Mouse (Mus musculus): ENCODE data around the gene Gldc. TPM values are rescaled to one million over a fixed set of nuclear protein-coding genes. Genes with fewer than 3 reads are reported as not detected.
A peak's percentile ranks its signal among the peaks of the same experiment; 100 is the strongest.

The Gldc gene
- total RNA-seq, 2 experiments from 2014 or later: not detected

- ATAC-seq (ENCODE audit: poor library complexity, severe bottlenecking): no peak
Measured at GRCm38 (mm10) chr19:30108616-30109015, 66.6 kb downstream of the Gldc start.

GRCm38 (mm10) chr19:30107221-30107845, 67.9 kb downstream of the Gldc start:
- peak; percentile 85 for ATAC-seq (ENCODE audit: poor library complexity, severe bottlenecking)

GRCm38 (mm10) chr19:30105045-30105842, 70.0 kb downstream of the Gldc start:
- ATAC-seq (ENCODE audit: poor library complexity, severe bottlenecking): no peak

GRCm38 (mm10) chr19:30102620-30103019, 72.6 kb downstream of the Gldc start:
- no peak for ATAC-seq (ENCODE audit: poor library complexity, severe bottlenecking)

DNA sequence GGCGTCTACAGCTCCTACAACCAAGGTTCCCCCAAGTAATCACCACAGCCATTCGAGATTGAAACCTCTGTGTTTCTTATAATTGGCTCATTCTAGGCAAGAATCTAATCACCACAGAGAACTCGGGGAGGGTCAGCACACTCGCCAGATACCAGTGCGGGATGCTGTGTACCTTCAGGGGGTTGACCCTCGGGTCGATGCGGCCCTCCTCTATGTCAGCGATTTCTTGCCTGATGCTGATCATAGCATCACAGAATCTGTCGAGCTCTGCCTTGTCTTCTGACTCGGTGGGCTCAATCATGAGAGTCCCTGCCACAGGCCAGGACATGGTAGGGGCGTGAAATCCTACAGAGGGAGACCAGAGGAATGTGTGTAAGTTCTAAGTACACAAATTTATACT, 74.7 kb downstream of the Gldc start:
- no peak for ATAC-seq (ENCODE audit: poor library complexity, severe bottlenecking)

DNA sequence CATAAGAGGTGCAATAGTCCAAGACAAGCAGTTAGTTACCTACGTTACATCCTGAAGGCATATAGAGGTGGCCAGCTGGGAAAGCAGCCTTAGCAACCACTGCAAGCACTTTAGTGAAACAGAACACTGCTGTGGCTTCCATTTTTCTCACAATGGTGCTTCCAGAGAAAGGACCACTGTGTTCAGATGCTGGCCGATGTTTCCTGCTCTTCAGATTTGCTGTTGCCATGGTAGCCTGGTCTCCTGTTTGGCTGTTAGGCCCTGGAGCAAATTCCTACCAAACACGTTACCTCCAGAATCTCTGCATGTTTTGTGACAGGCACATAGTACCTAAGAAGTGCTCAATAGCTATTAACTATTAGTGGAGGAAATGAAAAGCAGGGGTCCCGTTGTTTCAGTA, 78.2 kb downstream of the Gldc start:
- ATAC-seq (ENCODE audit: poor library complexity, severe bottlenecking): no peak

DNA sequence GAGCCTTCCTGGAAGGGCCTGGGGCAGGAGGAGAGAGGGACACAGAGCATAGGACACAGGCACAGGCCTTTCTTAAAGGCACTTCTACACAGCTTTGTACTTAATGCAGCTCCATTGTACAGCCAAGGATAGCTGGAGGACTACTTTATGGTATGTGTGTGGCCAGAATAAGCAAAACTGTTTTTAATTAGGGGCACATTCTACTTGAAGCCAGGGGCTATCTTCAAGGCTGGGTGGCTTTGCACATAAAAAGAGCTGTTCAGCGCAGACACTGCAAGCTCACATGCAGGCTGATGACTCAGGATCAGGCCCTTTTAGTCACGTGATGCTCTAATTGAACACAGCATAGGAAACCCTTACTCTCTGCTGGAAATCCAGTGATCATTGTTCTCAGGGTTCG, 79.0 kb downstream of the Gldc start:
- ATAC-seq (ENCODE audit: poor library complexity, severe bottlenecking): no peak

- ATAC-seq (ENCODE audit: poor library complexity, severe bottlenecking): no peak
Measured at GRCm38 (mm10) chr19:30091644-30092295, 83.5 kb downstream of the Gldc start.

GRCm38 (mm10) chr19:30090163-30090562, 85.1 kb downstream of the Gldc start:
- ATAC-seq (ENCODE audit: poor library complexity, severe bottlenecking): no peak

GRCm38 (mm10) chr19:30065797-30066196, 109.4 kb downstream of the Gldc start:
- ATAC-seq (ENCODE audit: poor library complexity, severe bottlenecking): no peak

DNA sequence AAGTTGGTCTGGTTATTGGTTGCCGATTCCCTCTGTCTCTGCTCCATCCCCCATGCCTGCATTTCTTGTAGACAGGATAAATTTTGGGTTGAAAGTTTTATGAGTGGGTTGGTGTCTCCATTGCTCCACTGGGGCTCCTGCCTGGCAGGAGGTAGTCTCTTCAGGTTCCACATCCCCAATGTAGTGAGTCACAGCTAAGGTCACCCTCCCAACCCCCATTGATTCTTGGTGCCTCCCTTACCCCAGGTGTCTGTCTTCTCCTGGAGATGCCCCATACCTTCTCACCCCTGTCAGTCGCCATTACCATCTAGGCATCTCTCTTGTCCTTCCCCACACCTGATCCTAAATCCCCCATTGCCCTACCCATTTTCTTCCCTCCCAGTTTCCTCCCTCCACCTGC, 121.0 kb downstream of the Gldc start:
- ATAC-seq (ENCODE audit: poor library complexity, severe bottlenecking): no peak

DNA sequence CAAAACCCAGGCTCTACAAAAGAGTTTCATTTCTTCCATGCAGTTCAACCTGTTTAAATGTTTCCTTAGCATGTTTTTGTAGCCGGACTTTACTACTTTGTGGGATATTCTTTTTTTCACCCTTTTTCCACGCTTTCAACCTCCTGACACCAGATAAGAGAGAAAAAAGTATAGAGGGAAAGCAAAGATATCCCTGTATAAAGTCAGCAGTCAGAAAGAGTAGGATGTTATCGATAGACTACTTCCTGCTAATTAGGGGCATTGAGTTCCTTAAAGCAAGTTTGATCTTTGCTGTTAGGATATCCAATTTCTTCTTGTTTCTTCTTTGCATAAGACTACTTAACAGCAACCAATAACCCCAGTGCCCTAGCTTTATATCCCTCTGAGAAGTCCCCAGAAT, 123.8 kb downstream of the Gldc start:
- no peak for ATAC-seq (ENCODE audit: poor library complexity, severe bottlenecking)

GRCm38 (mm10) chr19:30050584-30050983, 124.6 kb downstream of the Gldc start:
- ATAC-seq (ENCODE audit: poor library complexity, severe bottlenecking): no peak

Other genes with a start within 250 kb of the Gldc start
- gene Trpd52l3, start 171.6 kb downstream of the Gldc start, total RNA-seq (2015): not detected in 2 replicates
- not detected in 2 replicates for gene Trpd52l3, start 171.6 kb downstream of the Gldc start, total RNA-seq (2017)
- 77.1 and 85.8 TPM in 2 replicates for gene Uhrf2, start 144.9 kb downstream of the Gldc start, total RNA-seq (2015)
- 55.3 and 58.3 TPM in 2 replicates for gene Uhrf2, start 144.9 kb downstream of the Gldc start, total RNA-seq (2017)
- not detected in 2 replicates for gene Mbl2, start 57.5 kb upstream of the Gldc start, total RNA-seq (2015)
- gene Mbl2, start 57.5 kb upstream of the Gldc start, total RNA-seq (2017): not detected in 2 replicates